Mouse (Mus musculus) forebrain, embryonic 10.5 days (tissue): ENCODE measurements around the gene Setdb2. TPM values are rescaled to one million over a fixed set of nuclear protein-coding genes. Genes with fewer than 3 reads are reported as not detected.

Source experiments
- polyA plus RNA-seq: library from polyadenylated mRNA; unstranded; fragments of >200 nt; fragmentation: Nextera tagmentation; extraction: Ambion mirVana; gene quantifications from 2 replicates; pipeline ENCODE4 v1.2.1, GENCODE M21; 2016

The Setdb2 gene
- polyA plus RNA-seq, 1 experiment from 2014 or later, result 11.8 TPM

Other genes starting within 250 kb of the Setdb2 start
- gene Rcbtb1, start 239.7 kb downstream of the Setdb2 start, polyA plus RNA-seq, result 121 and 127 TPM in 2 replicates
- gene Gm6904, start 180.7 kb downstream of the Setdb2 start, polyA plus RNA-seq, result not detected in 2 replicates
- not detected in 2 replicates for gene Phf11a, start 143.4 kb downstream of the Setdb2 start, polyA plus RNA-seq
- gene Phf11b, start 99.5 kb downstream of the Setdb2 start, polyA plus RNA-seq, result 0.21 and 0.26 TPM in 2 replicates
- 0.17 and 0.22 TPM in 2 replicates for gene Phf11d, start 75.4 kb downstream of the Setdb2 start, polyA plus RNA-seq
- 0.51 and 0.79 TPM in 2 replicates for gene Phf11c, start 45.5 kb downstream of the Setdb2 start, polyA plus RNA-seq
- gene Cab39l, start 88 bp upstream of the Setdb2 start, polyA plus RNA-seq, result 44.5 and 46.0 TPM in 2 replicates
- 23.5 and 26.6 TPM in 2 replicates for gene Cdadc1, start 157.1 kb upstream of the Setdb2 start, polyA plus RNA-seq
- gene Shisa2, start 184.4 kb upstream of the Setdb2 start, polyA plus RNA-seq, result 23.3 and 30.5 TPM in 2 replicates